Mouse (Mus musculus): ENCODE measurements around the gene Kcnj2.

Kcnj2 gene

DNA sequence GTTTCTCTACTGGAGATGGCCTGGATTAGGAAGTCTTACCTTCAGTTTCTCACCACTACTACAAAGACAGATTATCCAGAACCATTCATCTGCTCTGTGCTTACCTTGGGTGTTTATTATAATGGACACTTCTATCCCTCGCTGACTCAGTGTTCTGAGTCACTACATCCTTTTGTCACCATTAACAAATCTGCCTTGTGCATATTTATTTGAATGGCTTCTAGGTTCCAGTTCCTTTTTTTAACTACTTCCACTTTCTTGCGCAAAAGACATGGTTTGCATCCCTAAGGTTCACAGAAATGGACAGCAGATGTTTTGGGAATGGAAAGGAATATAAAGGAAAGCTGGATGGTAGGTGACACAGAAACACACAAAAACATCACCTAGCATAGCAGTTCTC, 27.0 kb downstream of the Kcnj2 start:
- no peak for DNase-seq

- no peak for DNase-seq
Measured at GRCm38 (mm10) chr11:111096612-111097011, 30.6 kb downstream of the Kcnj2 start.

GRCm38 (mm10) chr11:111100131-111100530, 34.2 kb downstream of the Kcnj2 start:
- no peak for DNase-seq

DNA sequence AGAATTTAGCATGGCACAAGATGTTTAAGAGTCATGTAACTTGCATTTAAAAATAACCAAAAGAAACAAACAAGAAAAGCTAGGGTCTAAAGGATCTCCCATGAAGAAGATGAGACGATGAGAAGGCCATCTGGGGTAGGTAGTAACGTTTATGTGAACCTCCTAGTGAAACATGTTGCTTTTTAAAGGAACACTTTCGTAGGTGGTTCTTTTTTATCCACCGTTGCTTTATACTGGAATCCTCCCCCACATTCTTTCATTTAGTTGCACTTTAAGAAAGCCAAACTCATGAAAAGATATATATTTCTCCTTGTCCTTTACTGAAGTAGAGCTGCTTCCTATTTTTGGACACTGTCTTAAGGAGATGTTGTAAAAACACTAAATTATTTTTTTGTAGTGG, 34.7 kb downstream of the Kcnj2 start:
- DNase-seq: no peak

GRCm38 (mm10) chr11:111101620-111102176, 35.7 kb downstream of the Kcnj2 start:
- no peak for DNase-seq

DNA sequence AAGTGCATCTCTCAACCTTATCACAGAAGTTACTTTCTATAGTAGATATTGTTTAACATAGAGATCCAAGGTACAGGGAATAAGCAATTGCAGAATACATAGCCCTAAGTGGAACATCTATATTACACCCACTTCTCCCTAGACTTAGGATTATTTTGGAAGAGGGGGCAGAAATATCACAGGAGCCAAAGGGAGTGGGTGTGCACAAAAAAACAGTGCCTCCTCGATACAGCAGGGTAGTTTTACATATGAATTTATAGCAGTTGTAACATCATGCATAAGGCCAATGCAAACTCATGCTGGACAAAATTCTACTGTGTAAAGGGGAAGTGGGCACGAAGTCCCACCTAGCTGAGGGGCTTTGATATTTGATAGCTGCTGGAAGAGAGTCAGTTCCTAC, 38.5 kb downstream of the Kcnj2 start:
- DNase-seq: no peak

DNA sequence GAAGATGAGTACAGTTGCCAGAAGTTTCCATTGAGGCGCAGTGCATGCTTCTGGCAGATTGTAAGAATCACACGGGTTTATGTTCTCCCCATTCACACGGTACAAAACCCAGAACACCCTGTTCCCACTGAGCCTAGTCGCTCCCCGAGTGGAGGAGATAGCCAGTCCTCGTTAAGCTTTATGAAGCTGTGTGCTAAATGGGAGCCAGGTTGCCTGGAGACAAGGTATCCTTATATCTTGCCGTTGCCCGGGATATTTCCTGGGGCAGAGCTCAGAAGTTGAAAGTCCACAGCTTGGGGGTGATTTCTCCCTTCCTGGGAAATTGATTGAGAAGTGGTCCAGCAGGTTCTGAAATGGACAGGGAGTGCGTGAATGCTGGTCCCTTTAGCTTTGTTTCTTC, 42.2 kb downstream of the Kcnj2 start:
- DNase-seq: no peak

GRCm38 (mm10) chr11:111121514-111121913, 55.5 kb downstream of the Kcnj2 start:
- DNase-seq: no peak

GRCm38 (mm10) chr11:111123324-111123723, 57.4 kb downstream of the Kcnj2 start:
- no peak for DNase-seq

DNA sequence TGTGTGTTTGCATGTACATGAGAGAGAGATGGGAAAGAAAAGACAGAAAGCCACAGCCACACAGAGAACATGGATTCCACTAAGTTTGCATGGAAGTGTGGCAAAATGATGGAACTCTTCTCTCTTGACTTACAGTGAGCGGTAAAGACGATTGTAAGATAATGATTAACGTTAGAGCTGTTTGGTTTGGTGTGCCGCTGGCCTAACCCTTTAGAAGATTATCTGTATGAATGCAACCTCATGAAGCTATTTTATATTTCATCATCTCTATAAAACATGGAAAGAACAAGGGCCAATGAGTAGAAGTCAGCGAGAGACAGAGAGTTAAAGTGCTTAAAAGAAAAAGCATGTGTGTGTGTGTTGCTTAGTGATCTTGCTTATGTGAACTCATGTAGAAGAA, 60.0 kb downstream of the Kcnj2 start:
- DNase-seq: no peak
